Mouse (Mus musculus) forebrain, embryonic 14.5 days (tissue): ENCODE measurements at regions not wholly inside any gene's neighbourhood (a gene's known extent, or its start where the extent isn't known, plus 50 kb on each side); places are given as distances from the start of the nearest gene placed in this dataset.

ENCODE experiments used
- ATAC-seq: fragments of 200-750 bp; cut with Nextera tagmentation; 2 replicates; pipeline ENCODE4 v1.8.0; 2017; ENCODE audit warnings: mild to moderate bottlenecking, moderate library complexity
- DNase-seq: peaks from one replicate; pipeline ENCODE4 v3.0.0-alpha.2; 2015; ENCODE audit warnings: low spot score
- H3K27ac ChIP-seq: fragments of 300-500 bp; sonication (generic); 2 replicates; pipeline ENCODE4 v1.5.1; 2014; ENCODE audit warnings: low read depth, mild to moderate bottlenecking, control low read depth, low read length, moderate library complexity
- H3K27me3 ChIP-seq: fragments of 300-500 bp; sonication (generic); replicated peaks from 2 replicates; pipeline ENCODE4 v1.6.1; 2014; ENCODE audit warnings: low read length, control low read depth, mixed read lengths; ENCODE audit not compliant: control insufficient read depth, insufficient read depth
- H3K36me3 ChIP-seq: fragments of 300-500 bp; sonication (generic); 2 replicates; pipeline ENCODE4 v1.6.1; 2014; ENCODE audit warnings: low read length, control low read depth; ENCODE audit not compliant: control insufficient read depth, insufficient read depth
- H3K4me1 ChIP-seq: fragments of 300-500 bp; sonication (generic); 2 replicates; pipeline ENCODE4 v1.6.1; 2014; ENCODE audit warnings: antibody characterized with exemption, low read length, control low read depth; ENCODE audit not compliant: control insufficient read depth, insufficient read depth
- H3K4me2 ChIP-seq: fragments of 300-500 bp; sonication (generic); 2 replicates; pipeline ENCODE4 v1.6.1; 2014; ENCODE audit warnings: mild to moderate bottlenecking, control low read depth, low read length
- H3K4me3 ChIP-seq: fragments of 300-500 bp; sonication (generic); 2 replicates; pipeline ENCODE4 v1.5.1; 2014; ENCODE audit warnings: low read depth, low read length, control low read depth
- H3K9ac ChIP-seq: fragments of 300-500 bp; sonication (generic); 2 replicates; pipeline ENCODE4 v1.6.1; 2014; ENCODE audit warnings: mild to moderate bottlenecking, low read length, control low read depth, moderate library complexity
- H3K9me3 ChIP-seq: fragments of 300-500 bp; sonication (generic); replicated peaks from 2 replicates; pipeline ENCODE4 v1.6.1; 2016; ENCODE audit warnings: low read length, control low read depth, mixed read lengths; ENCODE audit not compliant: control insufficient read depth
- WGBS: fragments of 180-500 bp; shearing (Covaris S2); extraction: QIAGEN DNeasy Blood & Tissue Kit; methylation state at CpG from one replicate; pipeline ENCODE4 v1.1.7; 2014; 5-methylcytosine and 5-hydroxymethylcytosine counted together

DNA sequence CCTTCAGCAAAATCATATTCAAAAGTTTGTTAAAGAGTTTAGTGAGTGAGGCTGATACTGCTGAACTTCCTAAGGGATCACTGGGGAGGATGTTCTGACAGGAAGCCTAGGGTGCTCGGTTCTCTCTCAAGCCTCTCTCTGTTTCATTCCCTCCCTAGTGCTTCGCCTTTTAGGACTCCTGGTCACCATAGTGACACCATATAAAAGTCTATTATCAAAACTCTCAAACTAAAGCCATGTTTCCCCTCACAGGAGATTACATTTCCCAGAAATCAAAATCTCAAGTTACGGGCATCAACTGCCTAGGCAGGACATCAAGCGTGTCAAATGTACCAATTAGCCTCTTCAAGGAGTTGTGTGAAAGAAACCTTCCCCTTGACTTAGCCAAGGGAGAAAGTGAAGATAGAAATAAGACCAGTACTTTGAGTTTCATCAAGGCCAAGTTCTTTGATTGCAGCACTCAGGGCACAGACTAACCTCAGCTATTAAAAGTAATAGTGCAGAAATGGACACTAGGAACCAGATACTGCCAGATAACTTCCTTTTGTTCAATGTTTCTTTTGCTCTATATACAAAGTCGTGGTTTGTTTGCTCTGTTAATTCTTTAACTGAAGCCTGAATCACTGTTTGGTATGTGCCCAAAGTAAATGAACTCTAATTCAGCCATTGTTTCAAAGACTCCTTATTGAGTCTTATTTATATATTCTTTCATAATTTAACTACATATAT is 752.6 kb downstream of the Jrkl start:
- H3K27me3 ChIP-seq: no peaks in the 10 kb centered on the region
- no peaks in the 10 kb centered on the region for H3K4me1 ChIP-seq
- H3K9ac ChIP-seq: no peak overlapping the region
- WGBS: 66% methylated on average over 5 of the region's 5 CpGs
- no peak overlapping the region for H3K4me2 ChIP-seq
- no peak for DNase-seq
- H3K4me3 ChIP-seq: no peak overlapping the region
- no peak overlapping the region for H3K27ac ChIP-seq
- ATAC-seq: no peak
- no peaks in the 10 kb centered on the region for H3K9me3 ChIP-seq
- H3K36me3 ChIP-seq: no peaks in the 10 kb centered on the region

- no peak overlapping the region for H3K4me2 ChIP-seq
- no peak overlapping the region for H3K27ac ChIP-seq
- no peaks in the 10 kb centered on the region for H3K9me3 ChIP-seq
- no peaks in the 10 kb centered on the region for H3K4me1 ChIP-seq
- H3K4me3 ChIP-seq: no peak overlapping the region
- 91% methylated on average over 2 of the region's 2 CpGs for WGBS
- H3K27me3 ChIP-seq: no peaks in the 10 kb centered on the region
- H3K9ac ChIP-seq: no peak overlapping the region
- no peaks in the 10 kb centered on the region for H3K36me3 ChIP-seq
- DNase-seq (no peak), ATAC-seq (no peak)
Observed at GRCm38 (mm10) chr9:12457810-12458209, 787.8 kb downstream of the Jrkl start.

DNA sequence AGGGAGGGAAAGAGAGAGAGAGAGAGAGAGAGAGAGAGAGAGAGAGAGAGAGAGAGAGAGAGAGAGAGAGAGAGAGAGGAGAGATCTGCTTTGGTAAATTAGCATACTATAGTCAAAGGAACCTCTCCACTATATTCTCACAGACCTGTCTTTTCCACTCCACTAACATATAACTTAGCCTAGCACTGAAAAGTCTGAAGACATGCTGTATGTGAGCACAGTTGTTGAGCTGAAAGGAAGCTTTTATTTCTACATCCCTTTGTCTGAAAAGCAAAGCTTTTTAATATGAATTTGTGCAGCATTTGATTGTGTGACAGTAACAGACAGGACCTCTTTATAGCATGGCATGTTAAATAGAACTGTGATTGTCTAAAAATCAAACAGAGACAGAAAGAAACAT is 788.9 kb downstream of the Jrkl start:
- Histone ChIP-seq H3K27ac (no peak overlapping the region), H3K27me3 (no peaks in the 10 kb centered on the region), H3K9ac (no peak overlapping the region), H3K36me3 (no peaks in the 10 kb centered on the region), H3K9me3 (no peaks in the 10 kb centered on the region), H3K4me3 (no peak overlapping the region), H3K4me1 (no peaks in the 10 kb centered on the region), H3K4me2 (no peak overlapping the region)
- DNase-seq: no peak
- no peak for ATAC-seq

DNA sequence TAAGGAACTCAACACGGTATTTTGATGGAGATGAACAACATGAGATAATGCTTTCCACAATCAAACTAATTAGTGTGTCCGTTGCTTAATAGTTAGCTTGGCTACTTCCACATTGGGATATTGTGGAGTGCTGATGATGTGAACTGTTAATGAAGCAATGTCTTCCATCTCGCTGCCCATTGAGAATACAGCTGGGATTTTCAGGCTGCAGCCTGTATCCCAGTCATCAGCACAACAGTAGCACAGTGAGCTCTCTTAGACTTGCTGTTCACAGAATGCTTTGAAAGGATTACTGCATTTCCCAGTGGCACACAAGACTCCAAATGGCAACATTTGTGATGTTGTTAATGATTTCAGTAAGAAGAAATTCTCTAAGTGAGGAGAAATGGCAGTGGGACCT is 811.5 kb downstream of the Jrkl start:
- DNase-seq: peak; percentile 63

DNA sequence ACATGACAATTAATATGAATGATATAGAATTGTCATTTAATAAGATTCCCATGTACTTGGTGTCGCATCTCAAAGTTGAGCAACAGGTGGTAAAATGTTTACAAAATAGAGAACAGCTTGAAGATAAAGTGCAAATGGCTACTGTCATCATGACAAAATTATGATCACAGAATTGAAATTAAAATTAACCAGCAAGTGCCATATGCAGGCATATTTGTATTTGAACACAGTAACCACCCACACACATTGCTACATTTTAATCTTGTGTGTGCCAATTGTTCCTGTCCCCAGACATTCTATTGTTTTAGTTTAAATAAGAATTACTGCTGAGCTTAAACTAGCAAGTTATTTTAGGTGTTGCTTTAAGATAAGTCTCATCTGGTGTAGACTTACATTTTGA is 823.7 kb downstream of the Jrkl start:
- WGBS: 91% methylated on average over 1 of the region's 1 CpGs
- Histone ChIP-seq H3K9me3 (no peaks in the 10 kb centered on the region), H3K4me1 (no peaks in the 10 kb centered on the region), H3K9ac (no peak overlapping the region), H3K27me3 (no peaks in the 10 kb centered on the region), H3K4me3 (no peak overlapping the region), H3K36me3 (no peaks in the 10 kb centered on the region), H3K4me2 (no peak overlapping the region), H3K27ac (no peak overlapping the region)
- ATAC-seq: no peak
- no peak for DNase-seq

More for the DNA sequence above, 811.5 kb downstream of the Jrkl start:
- Histone ChIP-seq H3K4me2 (no peak overlapping the region), H3K36me3 (no peaks in the 10 kb centered on the region), H3K27me3 (no peaks in the 10 kb centered on the region), H3K9me3 (no peaks in the 10 kb centered on the region), H3K9ac (no peak overlapping the region), H3K4me1 (no peaks in the 10 kb centered on the region), H3K27ac (no peak overlapping the region), H3K4me3 (no peak overlapping the region)
- 14% methylated on average over 3 of the region's 3 CpGs for WGBS
- peak; percentile 82 for ATAC-seq

DNA sequence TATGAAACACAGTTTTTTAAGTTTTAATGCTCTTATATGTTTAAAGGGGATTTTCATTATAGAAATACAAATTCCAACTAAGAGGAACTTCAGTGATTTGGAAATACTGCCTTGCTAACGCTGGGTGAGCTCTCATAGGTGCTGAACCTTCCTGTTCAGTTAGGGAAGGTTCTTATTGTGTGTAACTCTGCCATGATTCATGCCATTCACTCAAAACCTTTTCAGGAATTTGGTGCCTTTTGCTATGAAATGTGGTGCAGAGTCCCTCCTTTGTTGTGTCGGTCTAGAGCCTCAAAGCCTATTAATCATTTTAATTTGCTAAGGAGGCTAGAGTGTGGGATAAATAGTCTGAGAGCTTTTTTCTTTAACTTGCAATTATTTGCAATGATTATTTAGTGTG is 837.1 kb downstream of the Jrkl start:
- no peak overlapping the region for H3K4me2 ChIP-seq
- no peaks in the 10 kb centered on the region for H3K36me3 ChIP-seq
- DNase-seq (no peak), ATAC-seq (no peak)
- no peaks in the 10 kb centered on the region for H3K4me1 ChIP-seq
- WGBS: 41% methylated on average over 2 of the region's 2 CpGs
- H3K27me3 ChIP-seq: no peaks in the 10 kb centered on the region
- no peak overlapping the region for H3K27ac ChIP-seq
- H3K9me3 ChIP-seq: no peaks in the 10 kb centered on the region
- H3K9ac ChIP-seq: no peak overlapping the region
- no peak overlapping the region for H3K4me3 ChIP-seq

DNA sequence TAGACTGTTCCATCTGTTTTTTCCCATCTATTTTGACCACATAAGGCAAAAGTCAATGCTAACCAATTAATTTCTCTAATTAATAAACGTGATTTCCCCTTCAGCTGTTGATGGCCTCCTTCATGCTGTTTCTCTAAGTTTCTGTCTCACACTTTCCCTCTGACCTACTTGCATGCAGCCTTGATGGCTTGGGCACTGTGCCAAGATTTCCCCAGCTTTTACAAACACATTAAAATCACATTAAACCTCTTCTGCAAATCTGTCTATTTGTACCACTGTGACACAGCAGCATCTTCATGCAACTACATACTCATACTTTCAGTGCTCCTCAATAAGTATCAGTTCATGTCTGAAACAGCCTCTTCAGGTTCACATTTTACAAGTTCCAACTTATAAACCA is 841.4 kb downstream of the Jrkl start:
- Histone ChIP-seq H3K36me3 (no peaks in the 10 kb centered on the region), H3K9ac (no peak overlapping the region), H3K4me1 (no peaks in the 10 kb centered on the region), H3K27ac (no peak overlapping the region), H3K4me3 (no peak overlapping the region), H3K27me3 (no peaks in the 10 kb centered on the region), H3K4me2 (no peak overlapping the region), H3K9me3 (no peaks in the 10 kb centered on the region)
- ATAC-seq (no peak), DNase-seq (peak; percentile 46)
- WGBS: 41% methylated on average over 1 of the region's 1 CpGs

GRCm38 (mm10) chr9:12395648-12396047 is 850.0 kb downstream of the Jrkl start:
- no peak for ATAC-seq

DNA sequence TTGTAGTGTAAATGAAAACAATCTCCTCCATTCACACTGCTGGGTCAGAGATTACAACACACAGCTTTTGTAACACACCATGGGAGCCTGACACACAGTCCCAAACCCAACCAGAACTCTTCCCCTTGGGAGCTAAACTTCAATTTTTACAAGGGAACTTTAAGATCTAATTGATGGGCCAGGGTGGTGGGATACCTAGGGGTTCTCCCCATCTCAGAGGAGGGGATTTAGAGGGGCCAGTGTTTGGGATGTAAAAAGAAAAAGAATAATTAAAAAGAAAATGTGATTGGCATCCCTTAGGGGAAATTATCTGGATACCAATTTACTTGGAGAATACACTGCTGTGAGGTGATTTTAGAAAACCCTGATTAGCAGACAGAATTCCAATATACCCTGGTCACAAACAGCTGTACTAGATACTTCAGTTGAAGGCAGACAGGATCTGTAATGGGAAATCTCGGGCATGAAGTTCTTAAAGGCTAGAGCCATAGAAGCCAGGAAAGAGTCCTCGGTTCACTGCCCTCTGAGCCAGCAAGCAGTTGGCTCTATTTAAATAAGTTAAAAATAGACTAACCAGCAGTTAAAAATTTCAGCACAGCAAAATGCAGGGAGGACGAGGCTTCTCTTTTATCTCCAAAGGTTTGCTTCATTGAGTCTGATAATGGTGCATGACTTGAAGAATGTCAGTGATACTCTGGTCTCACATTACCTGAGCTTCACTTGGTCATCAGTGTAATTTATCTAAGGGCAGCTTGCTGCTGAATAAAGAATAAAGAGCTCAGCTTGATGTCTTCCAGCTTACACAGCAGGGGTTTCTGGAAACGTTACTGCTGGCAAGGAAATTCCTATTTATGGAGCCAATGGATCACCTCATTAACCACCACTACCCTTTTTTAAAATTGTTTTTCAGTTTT is 864.6 kb downstream of the Jrkl start:
- H3K4me2 ChIP-seq: no peak overlapping the region
- H3K4me1 ChIP-seq: no peaks in the 10 kb centered on the region
- H3K27me3 ChIP-seq: no peaks in the 10 kb centered on the region
- peak; percentile 39 for DNase-seq
- under 1% methylated on average over 4 of the region's 4 CpGs for WGBS
- H3K9ac ChIP-seq: no peak overlapping the region
- ATAC-seq: no peak
- H3K27ac ChIP-seq: no peak overlapping the region
- H3K36me3 ChIP-seq: no peaks in the 10 kb centered on the region
- no peak overlapping the region for H3K4me3 ChIP-seq
- no peaks in the 10 kb centered on the region for H3K9me3 ChIP-seq

More at GRCm38 (mm10) chr9:12395648-12396047, 850.0 kb downstream of the Jrkl start:
- Histone ChIP-seq H3K27me3 (no peaks in the 10 kb centered on the region), H3K9ac (no peak overlapping the region), H3K9me3 (no peaks in the 10 kb centered on the region), H3K4me1 (no peaks in the 10 kb centered on the region), H3K36me3 (no peaks in the 10 kb centered on the region), H3K27ac (no peak overlapping the region), H3K4me2 (no peak overlapping the region), H3K4me3 (no peak overlapping the region)
- WGBS: 90% methylated on average over 1 of the region's 1 CpGs
- DNase-seq: no peak
